Mouse (Mus musculus) MEL (cell line): ENCODE measurements around the gene Brpf1.

Experiments
- CTCF ChIP-seq, 3 experiments: IDR thresholded peaks in 2 of 3; conservative IDR thresholded peaks in 1 of 3; 2 replicates each; pipeline ENCODE4 v1.5.1; 2011 to 2012; ENCODE audit warnings: low read length in 3 of 3, low read depth in 2 of 3, mild to moderate bottlenecking in 2 of 3, improper control_type of control experiment in 1 of 3, inconsistent platforms in 1 of 3, mixed read lengths in 1 of 3, moderate library complexity in 1 of 3; ENCODE audit not compliant: control insufficient read depth in 1 of 3, insufficient read depth in 1 of 3, poor library complexity in 1 of 3, severe bottlenecking in 1 of 3
- MAFK ChIP-seq: IDR thresholded peaks from 2 replicates; pipeline ENCODE4 v1.6.1; 2011; ENCODE audit warnings: low read depth, mild to moderate bottlenecking, low read length, improper control_type of control experiment, borderline replicate concordance
- MEF2A ChIP-seq: IDR thresholded peaks from 2 replicates; pipeline ENCODE4 v1.6.1; 2014; ENCODE audit warnings: low read depth, mild to moderate bottlenecking, inconsistent platforms, low read length, improper control_type of control experiment; ENCODE audit not compliant: poor library complexity, insufficient replicate concordance, severe bottlenecking; ENCODE audit errors: extremely low read depth
- POLR2A ChIP-seq, 2 experiments: IDR thresholded peaks; 2 replicates each; pipeline ENCODE4 v1.6.1; 2011 to 2012; ENCODE audit warnings: low read length in 2 of 2, mild to moderate bottlenecking in 2 of 2, control low read depth in 1 of 2, improper control_type of control experiment in 1 of 2, low read depth in 1 of 2, moderate library complexity in 1 of 2; ENCODE audit not compliant: control insufficient read depth in 1 of 2, insufficient read depth in 1 of 2, poor library complexity in 1 of 2
- ZC3H11A ChIP-seq: IDR thresholded peaks from 2 replicates; pipeline ENCODE4 v1.6.1; 2012; ENCODE audit warnings: low read depth, mild to moderate bottlenecking, inconsistent platforms, low read length, improper control_type of control experiment

GRCm38 (mm10) chr6:113282101-113282802 lies 24.7 kb upstream of the Brpf1 start, which contains the start of gene Cpne9:
- TF ChIP-seq MAFK, result no peak
- TF ChIP-seq CTCF (IDR thresholded peaks at IDR 0.05 in 2 of 3, conservative IDR thresholded peaks at IDR 0.05 in 1 of 3; ENCODE audit: control insufficient read depth in 1 of 3, insufficient read depth in 1 of 3, low read depth in 2 of 3, low read length in 3 of 3, poor library complexity in 1 of 3, severe bottlenecking in 1 of 3), result no peak
- no peak for TF ChIP-seq POLR2A (IDR thresholded peaks at IDR 0.05; ENCODE audit: control insufficient read depth in 1 of 2, insufficient read depth in 1 of 2, low read depth in 1 of 2, low read length in 2 of 2, poor library complexity in 1 of 2)
- TF ChIP-seq ZC3H11A, result no peak
- no peak for TF ChIP-seq MEF2A
